Mouse (Mus musculus) lung, embryonic 15.5 days (tissue): ENCODE data around the gene Hist1h3e. TPM values are rescaled to one million over a fixed set of nuclear protein-coding genes. Genes with fewer than 3 reads are reported as not detected.
"Not testable (repeated sequence)": the region's sequence is repeated elsewhere in the genome, so short reads cannot be mapped to it uniquely, and the experiment has no call there.

ENCODE experiments used
- ATAC-seq: fragments of 200-750 bp; cut with Nextera tagmentation; 2 replicates; pipeline ENCODE4 v1.8.0; 2017; ENCODE audit warnings: moderate number of reproducible peaks, borderline replicate concordance; ENCODE audit not compliant: low FRiP score, low TSS enrichment; ENCODE audit errors: extremely low read depth
- H3K27ac ChIP-seq: fragments of 300-500 bp; sonication (generic); 2 replicates; pipeline ENCODE4 v1.5.1; 2015; ENCODE audit warnings: moderate library complexity, mild to moderate bottlenecking, inconsistent platforms
- H3K27me3 ChIP-seq: fragments of 300-500 bp; sonication (generic); 2 replicates; pipeline ENCODE4 v1.6.1; 2015; ENCODE audit warnings: inconsistent platforms
- H3K36me3 ChIP-seq: fragments of 300-500 bp; sonication (generic); 2 replicates; pipeline ENCODE4 v1.6.1; 2015; ENCODE audit warnings: inconsistent platforms
- H3K4me1 ChIP-seq: fragments of 300-500 bp; sonication (generic); 2 replicates; pipeline ENCODE4 v1.6.1; 2015; ENCODE audit warnings: inconsistent platforms
- H3K4me2 ChIP-seq: fragments of 300-500 bp; sonication (generic); 2 replicates; pipeline ENCODE4 v1.6.1; 2015; ENCODE audit warnings: inconsistent platforms, mild to moderate bottlenecking, moderate library complexity
- H3K4me3 ChIP-seq: fragments of 300-500 bp; sonication (generic); 2 replicates; pipeline ENCODE4 v1.5.1; 2015; ENCODE audit warnings: mild to moderate bottlenecking, inconsistent platforms
- H3K9ac ChIP-seq: fragments of 300-500 bp; sonication (generic); 2 replicates; pipeline ENCODE4 v1.6.1; 2015; ENCODE audit warnings: inconsistent platforms
- H3K9me3 ChIP-seq: fragments of 300-500 bp; sonication (generic); 2 replicates; pipeline ENCODE4 v1.6.1; 2016; ENCODE audit warnings: inconsistent platforms
- WGBS: fragments of 180-500 bp; shearing (Covaris S2); methylation state at CpG from one replicate; pipeline ENCODE4 v1.1.7; 2015; 5-methylcytosine and 5-hydroxymethylcytosine counted together
- polyA plus RNA-seq: library from polyadenylated mRNA; unstranded; fragments of >200 nt; fragmentation: Nextera tagmentation; extraction: Ambion mirVana; gene quantifications from 2 replicates; pipeline ENCODE4 v1.2.1, GENCODE M21; 2015

The Hist1h3e gene
- polyA plus RNA-seq, 1 experiment from 2014 or later, result 7.9 TPM

DNA sequence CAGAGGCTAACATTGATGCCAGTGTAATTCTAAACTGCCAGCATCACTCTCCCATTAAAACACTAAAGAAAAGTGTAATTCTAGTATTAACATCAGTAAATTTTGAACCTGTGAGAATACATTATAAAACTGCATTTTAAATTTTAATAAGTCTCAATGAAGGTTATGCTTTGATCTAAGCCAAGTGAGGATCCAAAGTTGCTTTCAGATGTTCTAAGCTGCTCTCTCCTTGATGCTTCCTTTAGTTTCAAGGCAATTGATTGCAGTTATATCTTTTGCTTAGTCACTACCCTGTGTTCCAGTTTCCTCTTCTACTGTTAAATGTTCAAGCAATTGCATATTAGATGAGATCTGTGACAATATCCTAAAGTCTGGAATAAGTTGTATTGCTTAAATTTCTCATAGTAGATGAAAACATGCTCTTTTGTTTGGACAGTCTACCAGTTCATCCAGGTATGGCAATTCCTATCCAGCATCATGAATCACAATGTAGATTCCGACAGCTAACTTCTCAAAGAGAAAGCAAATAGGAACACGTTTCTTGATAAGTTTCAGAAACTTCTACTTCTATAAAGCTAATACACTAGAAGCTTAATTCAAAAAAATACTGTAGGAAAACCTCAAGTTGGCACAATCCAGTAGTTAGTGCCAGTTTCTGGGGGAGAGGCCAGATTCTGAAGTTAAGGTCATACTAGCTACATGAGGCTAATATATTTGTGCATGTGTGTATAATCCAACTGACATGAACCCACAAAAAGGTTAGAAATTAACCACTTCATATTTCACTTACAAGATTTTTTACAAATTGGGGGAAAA is 10.3 kb upstream of the Hist1h3e start:
- ATAC-seq, result no peak
- WGBS, result 12% methylated on average over 2 of the region's 2 CpGs
- no peaks in the 10 kb centered on the region for H3K27me3 ChIP-seq
- no peaks in the 10 kb centered on the region for H3K36me3 ChIP-seq
- peak overlapping the region; percentile 47 for H3K4me3 ChIP-seq
- peak overlapping the region; percentile 67 for H3K4me2 ChIP-seq
- H3K9ac ChIP-seq, result peak overlapping the region; percentile 63
- H3K4me1 ChIP-seq, result peaks cover 14% of the 10 kb centered on the region
- no peaks in the 10 kb centered on the region for H3K9me3 ChIP-seq
- H3K27ac ChIP-seq, result peak overlapping the region; percentile 98

DNA sequence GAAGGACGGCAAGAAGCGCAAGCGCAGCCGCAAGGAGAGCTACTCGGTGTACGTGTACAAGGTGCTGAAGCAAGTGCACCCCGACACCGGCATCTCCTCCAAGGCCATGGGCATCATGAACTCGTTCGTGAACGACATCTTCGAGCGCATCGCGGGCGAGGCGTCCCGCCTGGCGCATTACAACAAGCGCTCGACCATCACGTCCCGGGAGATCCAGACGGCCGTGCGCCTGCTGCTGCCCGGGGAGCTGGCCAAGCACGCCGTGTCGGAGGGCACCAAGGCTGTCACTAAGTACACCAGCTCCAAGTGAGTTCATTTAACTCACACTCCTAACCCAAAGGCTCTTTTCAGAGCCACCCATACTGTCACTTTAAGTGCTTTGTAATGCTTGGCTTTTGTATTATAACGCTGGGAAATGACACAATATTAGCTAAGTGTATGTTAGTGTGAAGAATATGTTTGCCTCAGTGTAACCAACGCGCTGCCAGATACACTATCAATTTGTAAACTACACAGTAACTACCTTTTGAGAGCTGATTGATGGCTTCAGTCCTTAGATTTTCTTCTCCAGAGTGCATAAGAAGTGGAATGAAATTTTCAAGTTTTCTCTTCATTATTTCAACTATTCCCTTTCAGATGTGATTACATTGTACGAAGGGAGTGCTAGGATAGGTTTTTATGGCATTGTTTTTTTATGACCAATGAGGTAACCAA is 9.5 kb upstream of the Hist1h3e start:
- Histone ChIP-seq H3K4me3 (peak overlapping the region; percentile 47), H3K27ac (peak overlapping the region; percentile 98), H3K4me2 (peak overlapping the region; percentile 67), H3K9ac (peak overlapping the region; percentile 63)
- H3K4me1 ChIP-seq, H3K36me3 ChIP-seq, H3K27me3 ChIP-seq, H3K9me3 ChIP-seq, ATAC-seq: not testable (repeated sequence)
- 0% methylated on average over 17 of the region's 34 CpGs for WGBS

DNA sequence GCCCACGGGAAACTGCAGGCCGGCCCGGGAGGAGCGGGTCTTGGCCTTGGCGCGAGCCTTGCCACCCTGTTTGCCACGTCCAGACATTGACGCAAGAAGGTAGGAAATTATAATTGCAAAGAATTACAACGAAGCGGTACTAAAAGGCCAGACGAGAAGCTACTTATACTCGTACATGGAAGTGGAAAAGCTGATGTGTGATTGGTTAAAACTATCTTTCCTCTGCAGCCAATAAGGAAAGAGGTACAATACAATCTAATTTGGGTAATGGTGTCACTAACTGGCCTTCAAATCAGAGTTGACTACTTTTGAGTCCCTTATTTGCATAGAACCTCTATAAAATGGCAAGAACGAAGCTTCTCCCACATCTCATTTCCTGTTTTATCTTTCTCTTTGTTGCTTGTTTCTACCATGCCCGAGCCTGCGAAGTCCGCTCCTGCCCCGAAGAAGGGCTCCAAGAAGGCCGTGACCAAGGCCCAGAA is 8.9 kb upstream of the Hist1h3e start, which contains the start of the genes Hist1h2ae and Hist1h2bg:
Gene Hist1h2ae, minus strand, starts transcription at position 199 of the 482 bp plus-strand sequence.
Gene Hist1h2bg, plus strand, starts transcription at position 375 of the 482 bp plus-strand sequence.
- Histone ChIP-seq H3K36me3 (no peaks in the 10 kb centered on the region), H3K9me3 (no peaks in the 10 kb centered on the region), H3K27ac (peak within 1 kb of the TSS; percentile 98), H3K9ac (peak within 1 kb of the TSS; percentile 63), H3K4me3 (peak within 1 kb of the TSS; percentile 47), H3K4me1 (peaks cover 4% of the 10 kb centered on the region; the same call in 1 of the 2 replicates), H3K27me3 (no peaks in the 10 kb centered on the region), H3K4me2 (peak within 1 kb of the TSS; percentile 67)
- 0% methylated on average over 18 of the region's 18 CpGs for WGBS
- peak; percentile 90 for ATAC-seq

DNA sequence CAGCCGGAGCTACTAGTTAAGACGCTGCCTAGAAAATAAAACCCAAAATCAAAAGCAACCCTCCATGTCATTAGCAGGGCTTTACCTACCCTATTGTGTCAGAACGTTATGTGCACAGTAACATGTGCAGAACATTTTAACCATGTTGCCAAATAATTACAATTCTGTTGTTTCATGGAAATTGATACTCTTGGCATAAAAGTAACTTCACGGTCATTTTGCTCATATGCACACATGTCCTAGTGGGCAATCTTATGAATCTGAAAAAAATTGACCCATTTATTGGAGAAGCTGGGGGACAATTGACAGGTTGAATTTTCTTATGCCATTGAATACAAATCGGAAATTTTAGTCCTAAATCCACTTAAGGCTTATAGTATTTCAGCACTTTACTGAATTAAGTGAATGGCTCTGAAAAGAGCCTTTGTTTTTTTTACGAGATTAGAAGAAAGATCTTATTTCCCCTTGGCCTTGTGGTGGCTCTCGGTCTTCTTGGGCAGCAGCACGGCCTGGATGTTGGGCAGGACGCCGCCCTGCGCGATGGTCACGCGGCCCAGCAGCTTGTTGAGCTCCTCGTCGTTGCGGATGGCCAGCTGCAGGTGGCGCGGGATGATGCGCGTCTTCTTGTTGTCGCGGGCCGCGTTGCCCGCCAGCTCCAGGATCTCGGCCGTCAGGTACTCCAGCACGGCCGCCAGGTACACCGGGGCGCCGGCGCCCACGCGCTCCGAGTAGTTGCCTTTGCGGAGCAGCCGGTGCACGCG is 8.3 kb upstream of the Hist1h3e start:
- peak overlapping the region; percentile 42 for H3K9ac ChIP-seq
- WGBS, result under 1% methylated on average over 27 of the region's 41 CpGs
- H3K4me3 ChIP-seq, result peak overlapping the region; percentile 37
- not testable (repeated sequence) for H3K4me1 ChIP-seq, ATAC-seq, H3K27me3 ChIP-seq, H3K36me3 ChIP-seq, H3K9me3 ChIP-seq
- peak overlapping the region; percentile 98 for H3K27ac ChIP-seq
- peak overlapping the region; percentile 57 for H3K4me2 ChIP-seq

DNA sequence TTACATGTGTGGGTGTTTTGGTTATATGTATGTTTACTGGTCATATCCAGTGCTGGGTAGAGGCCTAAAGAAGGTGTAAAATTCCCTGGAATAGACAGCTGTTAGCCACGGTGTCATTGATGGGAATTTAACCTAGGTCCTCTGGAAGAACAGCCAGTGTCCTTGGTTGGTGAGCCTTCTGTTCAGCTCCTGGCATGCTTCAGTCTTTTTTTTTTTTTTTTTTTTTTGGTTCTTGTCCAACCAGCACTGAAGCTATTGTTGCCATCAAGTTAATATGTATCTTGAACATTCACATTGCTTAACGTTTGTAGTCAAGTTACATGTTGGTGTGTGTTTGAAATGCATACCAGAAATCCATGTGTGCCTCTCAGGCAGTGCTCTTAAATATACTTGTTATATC is 2.3 kb upstream of the Hist1h3e start:
- no peaks in the 10 kb centered on the region for H3K36me3 ChIP-seq
- H3K4me3 ChIP-seq, result no peak overlapping the region
- peaks cover 7% of the 10 kb centered on the region; the same call in 1 of the 2 replicates for H3K4me1 ChIP-seq
- no peaks in the 10 kb centered on the region for H3K9me3 ChIP-seq
- WGBS, result 69% methylated on average over 2 of the region's 2 CpGs
- H3K27ac ChIP-seq, result peak overlapping the region; percentile 98
- no peaks in the 10 kb centered on the region for H3K27me3 ChIP-seq
- no peak overlapping the region for H3K4me2 ChIP-seq
- H3K9ac ChIP-seq, result no peak overlapping the region
- ATAC-seq, result no peak

DNA sequence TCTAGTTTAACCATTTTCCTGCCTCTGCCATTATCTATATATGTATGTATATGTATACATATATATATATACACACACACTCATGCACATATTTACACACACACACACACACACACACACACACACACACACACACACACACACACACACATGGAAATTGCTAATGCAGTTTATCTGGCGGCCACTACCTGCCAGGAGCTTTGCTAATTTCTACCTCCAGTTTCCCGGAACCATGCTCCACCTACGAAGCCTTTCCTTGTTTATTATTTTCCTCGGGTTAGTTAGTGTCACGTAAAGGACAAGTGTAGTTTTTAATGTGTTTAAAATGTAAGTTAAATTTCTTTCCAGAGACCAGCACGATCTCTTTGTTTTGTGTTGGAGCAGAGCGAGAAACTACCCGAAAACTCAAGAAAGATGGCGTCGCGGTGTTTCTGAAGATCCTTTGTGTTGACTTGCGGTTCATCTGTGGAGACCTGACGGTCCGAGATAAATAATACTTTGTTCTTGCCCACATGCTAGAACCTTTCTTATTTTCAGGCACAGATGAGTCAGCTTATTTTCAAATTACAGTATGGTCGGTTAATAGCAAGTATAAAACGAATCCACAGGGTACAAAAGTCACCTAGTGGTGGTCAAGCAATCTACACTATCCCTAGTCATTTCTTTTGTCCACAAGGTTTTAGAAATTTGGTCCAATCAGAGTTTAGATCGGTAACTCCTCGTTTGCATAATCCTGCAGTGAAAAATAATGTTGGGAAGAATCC is 712 bp upstream of the Hist1h3e start:
- no peaks in the 10 kb centered on the region for H3K9me3 ChIP-seq
- H3K4me2 ChIP-seq, result peak overlapping the region; percentile 71
- H3K9ac ChIP-seq, result peak overlapping the region; percentile 39
- 3% methylated on average over 18 of the region's 18 CpGs for WGBS
- ATAC-seq, result peak; percentile 66; the same call in 1 of the 2 replicates
- no peaks in the 10 kb centered on the region for H3K36me3 ChIP-seq
- peak overlapping the region; percentile 43 for H3K4me3 ChIP-seq
- H3K27me3 ChIP-seq, result no peaks in the 10 kb centered on the region
- H3K27ac ChIP-seq, result peak overlapping the region; percentile 98
- peaks cover 7% of the 10 kb centered on the region; the same call in 1 of the 2 replicates for H3K4me1 ChIP-seq

DNA sequence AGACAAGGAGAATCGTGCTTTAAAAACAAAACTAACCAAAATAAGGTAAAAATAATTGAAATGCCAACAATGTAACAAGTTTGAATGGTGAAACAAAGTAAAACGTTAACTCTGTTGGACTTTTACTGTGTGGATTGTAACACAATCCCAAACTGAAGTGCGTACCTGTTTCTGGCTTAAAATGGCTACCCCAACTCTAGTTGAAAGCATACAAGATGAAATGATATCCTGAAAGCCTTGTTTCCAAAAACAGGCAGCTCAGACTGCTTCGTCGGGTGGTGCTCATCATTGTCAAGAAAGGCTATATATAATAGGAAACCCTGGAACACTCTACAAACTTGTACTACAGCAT is 662 bp downstream of the Hist1h3e start:
- peaks cover 10% of the 10 kb centered on the region; the same call in 1 of the 2 replicates for H3K4me1 ChIP-seq
- H3K4me2 ChIP-seq, result peak overlapping the region; percentile 71
- ATAC-seq, H3K9me3 ChIP-seq, H3K27me3 ChIP-seq, H3K36me3 ChIP-seq: not testable (repeated sequence)
- WGBS, result 0% methylated on average over 2 of the region's 5 CpGs
- H3K4me3 ChIP-seq, result peak overlapping the region; percentile 43
- H3K27ac ChIP-seq, result peak overlapping the region; percentile 98
- peak overlapping the region; percentile 47; the same call in 1 of the 2 replicates for H3K9ac ChIP-seq

DNA sequence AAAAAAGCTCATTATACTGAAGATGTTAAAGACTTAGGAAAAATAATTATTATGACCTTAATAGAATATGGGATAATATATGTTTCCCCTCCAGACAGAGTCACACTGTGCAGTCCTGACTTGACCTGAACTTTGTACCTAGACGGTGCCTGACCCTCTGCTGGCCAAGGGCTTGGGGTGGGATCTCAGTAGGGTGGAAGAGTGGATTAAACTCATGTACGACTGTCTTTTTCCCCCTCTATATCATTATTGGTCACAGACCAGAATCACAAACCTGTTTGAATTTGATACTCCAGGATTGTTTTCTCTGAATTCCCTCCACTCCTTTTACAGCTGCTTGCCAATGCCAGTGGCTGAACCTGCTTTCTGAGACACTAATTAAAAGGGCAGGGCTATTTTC is 1.5 kb downstream of the Hist1h3e start:
- H3K9me3 ChIP-seq, H3K27me3 ChIP-seq, ATAC-seq, H3K9ac ChIP-seq, H3K36me3 ChIP-seq: not testable (repeated sequence)
- Histone ChIP-seq H3K27ac (peak overlapping the region; percentile 57; the same call in 1 of the 2 replicates), H3K4me3 (peak overlapping the region; percentile 10; the same call in 1 of the 2 replicates), H3K4me2 (peak overlapping the region; percentile 39), H3K4me1 (peaks cover 10% of the 10 kb centered on the region; the same call in 1 of the 2 replicates)
- 10% methylated on average over 2 of the region's 2 CpGs for WGBS

DNA sequence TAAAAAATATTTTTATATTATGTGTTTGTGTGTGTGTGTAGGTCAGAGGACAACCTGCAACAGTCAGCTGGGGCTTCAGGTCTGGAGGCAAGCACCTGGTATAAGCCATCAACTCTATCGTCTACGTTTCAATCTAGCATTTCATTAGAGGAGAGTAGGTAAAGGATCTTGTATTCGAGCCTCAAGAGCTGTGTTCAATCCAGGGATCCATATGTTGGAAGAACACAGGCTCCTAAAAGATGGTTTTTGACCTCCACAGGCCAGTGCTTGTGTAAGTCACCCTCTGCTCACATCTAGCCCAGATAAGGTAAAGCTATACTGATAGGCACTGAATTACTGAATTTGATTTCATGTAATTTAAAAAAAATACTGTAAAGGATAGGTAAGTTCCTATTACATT is 5.3 kb downstream of the Hist1h3e start:
- Histone ChIP-seq H3K4me3 (0 out of 2 replicates have a peak overlapping the region, but pooled peaks have one; percentile 4), H3K9ac (0 out of 2 replicates have a peak overlapping the region, but pooled peaks have one; percentile 8), H3K27me3 (no peaks in the 10 kb centered on the region), H3K4me1 (peaks cover 13% of the 10 kb centered on the region), H3K36me3 (no peaks in the 10 kb centered on the region), H3K27ac (peak overlapping the region; percentile 99), H3K9me3 (no peaks in the 10 kb centered on the region), H3K4me2 (peak overlapping the region; percentile 87)
- WGBS, result 58% methylated on average over 3 of the region's 3 CpGs
- ATAC-seq, result no peak

DNA sequence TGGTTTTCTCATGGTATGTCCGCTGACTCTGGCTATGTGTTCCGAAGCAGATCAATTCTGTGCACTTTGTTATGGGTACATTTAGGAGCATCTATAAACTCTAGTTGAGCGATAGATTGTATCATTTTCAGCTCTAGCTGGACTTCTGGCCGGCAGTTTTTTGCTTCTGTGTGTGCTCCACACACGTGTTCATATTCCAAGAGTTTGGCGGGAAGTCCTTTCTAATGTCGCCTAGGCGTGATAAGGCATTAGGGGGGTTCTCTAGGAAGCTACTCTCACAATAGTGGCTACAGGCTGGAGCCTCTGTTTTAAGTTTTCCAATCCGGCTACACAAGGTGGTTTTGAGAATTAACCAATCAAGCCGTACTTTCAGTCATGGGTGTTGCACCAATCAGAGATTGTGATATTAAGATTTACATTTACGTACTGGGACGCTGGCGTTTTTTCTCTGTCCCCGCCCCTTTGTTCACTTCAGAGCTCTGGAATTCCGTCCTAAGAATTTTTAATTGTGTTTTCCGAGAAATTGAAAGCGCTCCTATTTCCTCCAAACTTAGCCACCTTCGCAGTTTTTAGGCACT is 6.2 kb downstream of the Hist1h3e start:
- Histone ChIP-seq H3K4me1 (peaks cover 13% of the 10 kb centered on the region), H3K4me3 (peak overlapping the region; percentile 62), H3K9ac (peak overlapping the region; percentile 92), H3K36me3 (no peaks in the 10 kb centered on the region), H3K27ac (peak overlapping the region; percentile 99), H3K9me3 (no peaks in the 10 kb centered on the region), H3K27me3 (no peaks in the 10 kb centered on the region), H3K4me2 (peak overlapping the region; percentile 87)
- under 1% methylated on average over 18 of the region's 18 CpGs for WGBS
- ATAC-seq, result peak; percentile 82
